Comparison of ENCODE assay signal across 9 mouse cellular contexts in genomic region chr9:25148767-25149166, GRCm38 (mm10). TPM values are rescaled to one million over a fixed set of nuclear protein-coding genes. Genes with fewer than 3 reads are reported as not detected.
A peak's percentile ranks its signal among the peaks of the same experiment; 100 is the strongest.
DNase-seq lines count a peak whose midpoint lies in the region; ATAC-seq and TF ChIP-seq lines count a peak whose summit lies in the region.
"Had no signal": no experiment of that assay in that cellular context is flagged by ENCODE, and none has a peak within 500 bp of the region (broad histone marks: within the 10 kb centered on the region; RNA-seq: fewer than 3 reads in every experiment).

No protein-coding gene starts in this region.

- ATAC-seq in kidney, embryonic 15.5 days (replicated peaks; ENCODE audit: low FRiP score) = no peak
- ATAC-seq in hindbrain, embryonic 16.5 days = no peak
- no peak for ATAC-seq in midbrain, embryonic 15.5 days (replicated peaks)
- ATAC-seq in cerebellum, adult (ENCODE audit: insufficient number of reproducible peaks, low FRiP score, low TSS enrichment) = no peak

- H3K4me1 ChIP-seq in kidney, embryonic 15.5 days = peaks cover 20% of the 10 kb centered on the region
- peaks cover 4% of the 10 kb centered on the region; the same call in 1 of the 2 replicates for H3K4me1 ChIP-seq in cortical plate, adult 2 months (ENCODE audit: control insufficient read depth, insufficient read depth, low read length)
- H3K4me1 ChIP-seq in hindbrain, embryonic 16.5 days (ENCODE audit: control insufficient read depth, insufficient read depth, low read depth, low read length) = peaks cover 24% of the 10 kb centered on the region
- H3K4me1 ChIP-seq in midbrain, embryonic 15.5 days = peaks cover 39% of the 10 kb centered on the region

- no peaks in the 10 kb centered on the region for H3K27me3 ChIP-seq in kidney, embryonic 15.5 days
- no peaks in the 10 kb centered on the region for H3K27me3 ChIP-seq in hindbrain, embryonic 16.5 days (replicated peaks; ENCODE audit: control insufficient read depth, insufficient read depth, low read length)
- H3K27me3 ChIP-seq in midbrain, embryonic 15.5 days (replicated peaks) = no peaks in the 10 kb centered on the region

- H3K9ac ChIP-seq in kidney, embryonic 15.5 days = no peak overlapping the region; the same call in 1 of the 2 replicates
- H3K9ac ChIP-seq in hindbrain, embryonic 16.5 days (ENCODE audit: low read depth, low read length) = no peak overlapping the region
- no peak overlapping the region for H3K9ac ChIP-seq in midbrain, embryonic 15.5 days

- DNase-seq in kidney, adult 11 months = no peak
- no peak for DNase-seq in left cerebral cortex, postnatal 36 days (ENCODE audit: low spot score in 2 of 2)
- no peak for DNase-seq in left cerebral cortex, adult 9 months (ENCODE audit: low spot score in 2 of 2)

- H3K4me3 ChIP-seq in kidney, embryonic 15.5 days (replicated peaks) = peak overlapping the region; percentile 16; the same call in 1 of the 2 replicates
- peak overlapping the region; percentile 17; the same call in 1 of the 2 replicates for H3K4me3 ChIP-seq in cortical plate, adult 2 months (ENCODE audit: insufficient read depth, low read length)
- peak overlapping the region; percentile 25 for H3K4me3 ChIP-seq in hindbrain, embryonic 16.5 days (ENCODE audit: low read length)
- peak overlapping the region; percentile 12 for H3K4me3 ChIP-seq in midbrain, embryonic 15.5 days

- TF ChIP-seq CTCF in cortical plate, adult 2 months (IDR thresholded peaks at IDR 0.05; ENCODE audit: extremely low read depth, insufficient read depth, low read length) = no peak

- H3K27ac ChIP-seq in kidney, embryonic 15.5 days = no peak overlapping the region
- no peak overlapping the region for H3K27ac ChIP-seq in cortical plate, adult 2 months (ENCODE audit: insufficient read depth, low read length)
- no peak overlapping the region for H3K27ac ChIP-seq in hindbrain, embryonic 16.5 days (ENCODE audit: low read depth, low read length)
- no peak overlapping the region for H3K27ac ChIP-seq in midbrain, embryonic 15.5 days

- intact Hi-C loops in left cerebral cortex, postnatal 36 days (cut with DNase I) = no loop called here

- peak overlapping the region; percentile 46 for H3K4me2 ChIP-seq in kidney, embryonic 15.5 days
- H3K4me2 ChIP-seq in hindbrain, embryonic 16.5 days (ENCODE audit: low read length) = peak overlapping the region; percentile 61
- peak overlapping the region; percentile 47 for H3K4me2 ChIP-seq in midbrain, embryonic 15.5 days

- no peaks in the 10 kb centered on the region for H3K36me3 ChIP-seq in kidney, embryonic 15.5 days
- H3K36me3 ChIP-seq in hindbrain, embryonic 16.5 days (ENCODE audit: control insufficient read depth, insufficient read depth, low read length) = no peaks in the 10 kb centered on the region
- H3K36me3 ChIP-seq in midbrain, embryonic 15.5 days (replicated peaks) = no peaks in the 10 kb centered on the region

- no peaks in the 10 kb centered on the region for H3K9me3 ChIP-seq in kidney, embryonic 15.5 days (replicated peaks)
- H3K9me3 ChIP-seq in hindbrain, embryonic 16.5 days (ENCODE audit: control insufficient read depth, low read length) = no peaks in the 10 kb centered on the region
- H3K9me3 ChIP-seq in midbrain, embryonic 15.5 days = no peaks in the 10 kb centered on the region

- no peak for TF ChIP-seq POLR2A in cortical plate, adult 2 months (IDR thresholded peaks at IDR 0.05; ENCODE audit: extremely low read depth, insufficient read depth, low read length)

RNA-seq across cellular contexts. Expression of gene Herpud2, which starts 2.9 kb away (rescaled TPM):
- polyA plus RNA-seq in kidney, embryonic 15.5 days (2015; fragmentation: Nextera tagmentation; extraction: Ambion mirVana) = 32.4 and 32.7 TPM in 2 replicates
- polyA plus RNA-seq in cortical plate, adult 2 months (2012; rRNA removed) = 37.8 and 42.3 TPM in 2 replicates
- polyA plus RNA-seq in hindbrain, embryonic 16.5 days (2015; fragmentation: Nextera tagmentation; extraction: Ambion mirVana) = 30.2 and 32.3 TPM in 2 replicates
- polyA plus RNA-seq in midbrain, embryonic 15.5 days (2015; fragmentation: Nextera tagmentation; extraction: Ambion mirVana) = 33.6 and 35.8 TPM in 2 replicates
- total RNA-seq in left cerebral cortex, postnatal 36 days (2021) = 10 to 100 TPM; 53.5 to 53.8 TPM

RNA-seq across cellular contexts. Expression of gene Gm10181, which starts 59.5 kb away (rescaled TPM):
- polyA plus RNA-seq in kidney, embryonic 15.5 days (2015; fragmentation: Nextera tagmentation; extraction: Ambion mirVana) = not detected in 2 replicates
- not detected in 2 replicates for polyA plus RNA-seq in cortical plate, adult 2 months (2012; rRNA removed)
- polyA plus RNA-seq in hindbrain, embryonic 16.5 days (2015; fragmentation: Nextera tagmentation; extraction: Ambion mirVana) = not detected in 2 replicates
- polyA plus RNA-seq in midbrain, embryonic 15.5 days (2015; fragmentation: Nextera tagmentation; extraction: Ambion mirVana) = not detected in 2 replicates
- not detected for total RNA-seq in left cerebral cortex, postnatal 36 days (2021)
- polyA plus RNA-seq: thymus, postnatal 0 days had no signal
